Mouse (Mus musculus) hindbrain, embryonic 16.5 days (tissue): ENCODE data around the gene Rpf2. TPM values are rescaled to one million over a fixed set of nuclear protein-coding genes. Genes with fewer than 3 reads are reported as not detected.

Experiments used
- ATAC-seq: fragments of 200-750 bp; cut with Nextera tagmentation; 2 replicates; pipeline ENCODE4 v1.8.0; 2017; ENCODE audit warnings: moderate TSS enrichment, moderate library complexity
- H3K27ac ChIP-seq: fragments of 300-500 bp; sonication (generic); 2 replicates; pipeline ENCODE4 v1.5.1; 2014; ENCODE audit warnings: low read depth, mild to moderate bottlenecking, control low read depth, low read length, moderate library complexity
- H3K27me3 ChIP-seq: fragments of 300-500 bp; sonication (generic); replicated peaks from 2 replicates; pipeline ENCODE4 v1.6.1; 2014; ENCODE audit warnings: low read length; ENCODE audit not compliant: control insufficient read depth, insufficient read depth
- H3K36me3 ChIP-seq: fragments of 300-500 bp; sonication (generic); 2 replicates; pipeline ENCODE4 v1.6.1; 2014; ENCODE audit warnings: mild to moderate bottlenecking, low read length, moderate library complexity, mixed read lengths; ENCODE audit not compliant: control insufficient read depth, insufficient read depth
- H3K4me1 ChIP-seq: fragments of 300-500 bp; sonication (generic); 2 replicates; pipeline ENCODE4 v1.6.1; 2014; ENCODE audit warnings: low read depth, low read length; ENCODE audit not compliant: control insufficient read depth, insufficient read depth
- H3K4me2 ChIP-seq: fragments of 300-500 bp; sonication (generic); 2 replicates; pipeline ENCODE4 v1.6.1; 2014; ENCODE audit warnings: mild to moderate bottlenecking, low read length, control low read depth, moderate library complexity
- H3K4me3 ChIP-seq: fragments of 300-500 bp; sonication (generic); 2 replicates; pipeline ENCODE4 v1.5.1; 2014; ENCODE audit warnings: mild to moderate bottlenecking, low read length, control low read depth, moderate library complexity
- H3K9ac ChIP-seq: fragments of 300-500 bp; sonication (generic); 2 replicates; pipeline ENCODE4 v1.6.1; 2014; ENCODE audit warnings: low read depth, mild to moderate bottlenecking, control low read depth, low read length, moderate library complexity
- H3K9me3 ChIP-seq: fragments of 300-500 bp; sonication (generic); 2 replicates; pipeline ENCODE4 v1.6.1; 2014; ENCODE audit warnings: mild to moderate bottlenecking, low read length, moderate library complexity; ENCODE audit not compliant: control insufficient read depth
- WGBS: fragments of 180-500 bp; shearing (Covaris S2); extraction: QIAGEN DNeasy Blood & Tissue Kit; methylation state at CpG from one replicate; pipeline ENCODE4 v1.1.7; 2014; 5-methylcytosine and 5-hydroxymethylcytosine counted together
- polyA plus RNA-seq: library from polyadenylated mRNA; unstranded; fragments of >200 nt; fragmentation: Nextera tagmentation; extraction: Ambion mirVana; gene quantifications from 2 replicates; pipeline ENCODE4 v1.2.1, GENCODE M21; 2015

The Rpf2 gene
- polyA plus RNA-seq, 1 experiment from 2014 or later = 64.0 TPM

GRCm38 (mm10) chr10:40275991-40276390 lies 29.2 kb upstream of the Rpf2 start:
- no peak for ATAC-seq
- WGBS = 70% methylated on average over 7 of the region's 7 CpGs

GRCm38 (mm10) chr10:40273938-40274337 lies 27.1 kb upstream of the Rpf2 start:
- H3K27me3 ChIP-seq = no peaks in the 10 kb centered on the region

More at GRCm38 (mm10) chr10:40275991-40276390, 29.2 kb upstream of the Rpf2 start:
- Histone ChIP-seq H3K4me3 (no peak overlapping the region), H3K4me2 (no peak overlapping the region), H3K27ac (no peak overlapping the region), H3K9me3 (no peaks in the 10 kb centered on the region), H3K9ac (no peak overlapping the region), H3K27me3 (no peaks in the 10 kb centered on the region), H3K36me3 (no peaks in the 10 kb centered on the region), H3K4me1 (no peaks in the 10 kb centered on the region)

GRCm38 (mm10) chr10:40271216-40271615 lies 24.4 kb upstream of the Rpf2 start:
- H3K4me3 ChIP-seq = no peak overlapping the region
- no peak overlapping the region for H3K4me2 ChIP-seq
- no peak for ATAC-seq
- no peaks in the 10 kb centered on the region for H3K4me1 ChIP-seq
- no peak overlapping the region for H3K27ac ChIP-seq
- H3K36me3 ChIP-seq = no peaks in the 10 kb centered on the region
- no peak overlapping the region for H3K9ac ChIP-seq
- no peaks in the 10 kb centered on the region for H3K9me3 ChIP-seq
- no peaks in the 10 kb centered on the region for H3K27me3 ChIP-seq
- 90% methylated on average over 3 of the region's 3 CpGs for WGBS

More at GRCm38 (mm10) chr10:40273938-40274337, 27.1 kb upstream of the Rpf2 start:
- H3K9me3 ChIP-seq = no peaks in the 10 kb centered on the region
- no peak overlapping the region for H3K27ac ChIP-seq
- H3K36me3 ChIP-seq = no peaks in the 10 kb centered on the region
- 88% methylated on average over 5 of the region's 5 CpGs for WGBS
- H3K4me3 ChIP-seq = no peak overlapping the region
- no peak overlapping the region for H3K4me2 ChIP-seq
- no peak for ATAC-seq
- H3K4me1 ChIP-seq = no peaks in the 10 kb centered on the region
- no peak overlapping the region for H3K9ac ChIP-seq

GRCm38 (mm10) chr10:40264920-40265319 lies 18.1 kb upstream of the Rpf2 start:
- Histone ChIP-seq H3K36me3 (no peaks in the 10 kb centered on the region), H3K9me3 (no peaks in the 10 kb centered on the region), H3K9ac (no peak overlapping the region), H3K4me1 (no peaks in the 10 kb centered on the region), H3K4me3 (no peak overlapping the region), H3K27me3 (no peaks in the 10 kb centered on the region), H3K4me2 (no peak overlapping the region), H3K27ac (no peak overlapping the region)
- WGBS = 89% methylated on average over 3 of the region's 3 CpGs
- no peak for ATAC-seq

- 79% methylated on average over 4 of the region's 4 CpGs for WGBS
- no peak overlapping the region for H3K27ac ChIP-seq
- no peak overlapping the region for H3K9ac ChIP-seq
- H3K4me1 ChIP-seq = no peaks in the 10 kb centered on the region
- no peaks in the 10 kb centered on the region for H3K27me3 ChIP-seq
- H3K4me2 ChIP-seq = no peak overlapping the region
- no peak for ATAC-seq
- no peaks in the 10 kb centered on the region for H3K9me3 ChIP-seq
- no peak overlapping the region for H3K4me3 ChIP-seq
- H3K36me3 ChIP-seq = no peaks in the 10 kb centered on the region
Observed at GRCm38 (mm10) chr10:40263691-40264090, 16.9 kb upstream of the Rpf2 start.

- Histone ChIP-seq H3K27me3 (no peaks in the 10 kb centered on the region), H3K36me3 (no peaks in the 10 kb centered on the region)
- WGBS = 91% methylated on average over 6 of the region's 6 CpGs
Observed at GRCm38 (mm10) chr10:40262200-40262599, 15.4 kb upstream of the Rpf2 start.

GRCm38 (mm10) chr10:40260305-40260704 lies 13.5 kb upstream of the Rpf2 start:
- Histone ChIP-seq H3K9me3 (no peaks in the 10 kb centered on the region), H3K9ac (no peak overlapping the region), H3K27me3 (no peaks in the 10 kb centered on the region), H3K4me2 (no peak overlapping the region), H3K36me3 (no peaks in the 10 kb centered on the region), H3K4me1 (peaks cover 4% of the 10 kb centered on the region), H3K27ac (no peak overlapping the region), H3K4me3 (no peak overlapping the region)
- ATAC-seq = no peak
- 55% methylated on average over 5 of the region's 5 CpGs for WGBS

More at GRCm38 (mm10) chr10:40262200-40262599, 15.4 kb upstream of the Rpf2 start:
- Histone ChIP-seq H3K9ac (no peak overlapping the region), H3K27ac (no peak overlapping the region), H3K4me1 (no peaks in the 10 kb centered on the region), H3K9me3 (no peaks in the 10 kb centered on the region), H3K4me2 (no peak overlapping the region), H3K4me3 (no peak overlapping the region)
- no peak for ATAC-seq

GRCm38 (mm10) chr10:40259542-40259941 lies 12.7 kb upstream of the Rpf2 start:
- H3K9me3 ChIP-seq = no peaks in the 10 kb centered on the region
- H3K9ac ChIP-seq = no peak overlapping the region
- H3K27ac ChIP-seq = no peak overlapping the region
- H3K27me3 ChIP-seq = no peaks in the 10 kb centered on the region
- H3K36me3 ChIP-seq = no peaks in the 10 kb centered on the region
- no peak overlapping the region for H3K4me3 ChIP-seq
- 21% methylated on average over 8 of the region's 8 CpGs for WGBS
- no peak overlapping the region for H3K4me2 ChIP-seq
- no peak for ATAC-seq
- H3K4me1 ChIP-seq = peaks cover 4% of the 10 kb centered on the region

GRCm38 (mm10) chr10:40258976-40259375 lies 12.1 kb upstream of the Rpf2 start:
- peaks cover 4% of the 10 kb centered on the region for H3K4me1 ChIP-seq
- H3K27ac ChIP-seq = peak overlapping the region; percentile 78
- no peaks in the 10 kb centered on the region for H3K27me3 ChIP-seq
- WGBS = 6% methylated on average over 5 of the region's 5 CpGs
- H3K36me3 ChIP-seq = no peaks in the 10 kb centered on the region
- no peak overlapping the region for H3K9ac ChIP-seq
- peak overlapping the region; percentile 82 for H3K4me2 ChIP-seq
- ATAC-seq = no peak
- H3K9me3 ChIP-seq = no peaks in the 10 kb centered on the region
- H3K4me3 ChIP-seq = peak overlapping the region; percentile 81
